Mouse (Mus musculus) erythroblast, embryonic 14.5 days (primary cell): ENCODE measurements around the gene Rrp8.

Experiments
- GATA1 ChIP-seq: IDR thresholded peaks from 2 replicates; pipeline ENCODE4 v1.6.1; 2012; ENCODE audit warnings: low read length, inconsistent platforms, mixed read lengths
- TAL1 ChIP-seq: IDR thresholded peaks from 3 replicates; pipeline ENCODE4 v1.6.1; 2012; ENCODE audit warnings: low read length, inconsistent platforms, mixed read lengths

DNA sequence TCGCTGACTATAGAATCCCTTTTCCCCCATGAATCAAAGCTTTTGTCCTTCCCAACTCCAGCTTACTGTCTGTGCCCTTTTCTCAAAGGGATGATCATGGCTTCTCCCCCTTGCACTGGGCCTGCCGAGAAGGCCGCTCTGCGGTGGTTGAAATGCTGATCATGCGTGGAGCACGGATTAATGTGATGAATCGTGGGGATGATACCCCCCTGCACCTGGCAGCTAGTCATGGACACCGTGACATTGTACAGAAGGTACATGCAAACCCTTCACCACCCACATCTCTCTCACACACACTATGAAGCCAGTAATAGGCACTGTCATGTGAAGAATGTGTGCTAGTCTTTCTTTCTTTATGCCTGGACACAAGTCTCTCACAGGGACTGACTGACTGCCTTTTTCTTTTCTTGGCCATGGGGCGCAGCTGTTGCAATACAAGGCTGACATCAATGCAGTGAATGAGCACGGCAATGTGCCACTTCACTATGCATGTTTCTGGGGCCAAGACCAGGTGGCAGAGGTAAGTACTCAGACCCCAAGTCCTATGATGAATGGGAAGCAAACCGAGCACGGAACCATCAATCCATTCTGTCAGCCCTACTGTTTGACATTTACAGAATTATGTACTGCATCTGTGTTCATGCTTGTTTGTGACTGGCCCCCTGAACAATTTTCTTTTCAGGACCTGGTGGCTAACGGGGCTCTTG, 3.1 kb upstream of the Rrp8 start:
- no peak for TF ChIP-seq TAL1
- TF ChIP-seq GATA1 = no peak
